Mouse (Mus musculus) forebrain, embryonic 16.5 days (tissue): ENCODE measurements at regions not wholly inside any gene's neighbourhood (a gene's known extent, or its start where the extent isn't known, plus 50 kb on each side); places are given as distances from the start of the nearest gene placed in this dataset.

Experiments used
- ATAC-seq: fragments of 200-750 bp; cut with Nextera tagmentation; 2 replicates; pipeline ENCODE4 v1.8.0; 2017; ENCODE audit warnings: mild to moderate bottlenecking, moderate library complexity
- H3K27ac ChIP-seq: fragments of 300-500 bp; sonication (generic); 2 replicates; pipeline ENCODE4 v1.5.1; 2014; ENCODE audit warnings: low read length, control low read depth
- H3K27me3 ChIP-seq: fragments of 300-500 bp; sonication (generic); replicated peaks from 2 replicates; pipeline ENCODE4 v1.6.1; 2014; ENCODE audit warnings: low read length; ENCODE audit not compliant: control insufficient read depth, insufficient read depth
- H3K36me3 ChIP-seq: fragments of 300-500 bp; sonication (generic); 2 replicates; pipeline ENCODE4 v1.6.1; 2014; ENCODE audit not compliant: control insufficient read depth, insufficient read depth
- H3K4me1 ChIP-seq: fragments of 300-500 bp; sonication (generic); replicated peaks from 2 replicates; pipeline ENCODE4 v1.6.1; 2014; ENCODE audit warnings: low read length; ENCODE audit not compliant: control insufficient read depth, insufficient read depth
- H3K4me2 ChIP-seq: fragments of 300-500 bp; sonication (generic); 2 replicates; pipeline ENCODE4 v1.6.1; 2014; ENCODE audit warnings: mild to moderate bottlenecking, low read length, control low read depth
- H3K4me3 ChIP-seq: fragments of 300-500 bp; sonication (generic); replicated peaks from 2 replicates; pipeline ENCODE4 v1.5.1; 2014; ENCODE audit warnings: mild to moderate bottlenecking, low read length, control low read depth
- H3K9ac ChIP-seq: fragments of 300-500 bp; sonication (generic); replicated peaks from 2 replicates; pipeline ENCODE4 v1.6.1; 2014; ENCODE audit warnings: low read depth, low read length, control low read depth
- H3K9me3 ChIP-seq: fragments of 300-500 bp; sonication (generic); 2 replicates; pipeline ENCODE4 v1.6.1; 2016; ENCODE audit warnings: low read length; ENCODE audit not compliant: control insufficient read depth
- WGBS: fragments of 180-500 bp; shearing (Covaris S2); extraction: QIAGEN DNeasy Blood & Tissue Kit; methylation state at CpG from one replicate; pipeline ENCODE4 v1.1.7; 2014; 5-methylcytosine and 5-hydroxymethylcytosine counted together

DNA sequence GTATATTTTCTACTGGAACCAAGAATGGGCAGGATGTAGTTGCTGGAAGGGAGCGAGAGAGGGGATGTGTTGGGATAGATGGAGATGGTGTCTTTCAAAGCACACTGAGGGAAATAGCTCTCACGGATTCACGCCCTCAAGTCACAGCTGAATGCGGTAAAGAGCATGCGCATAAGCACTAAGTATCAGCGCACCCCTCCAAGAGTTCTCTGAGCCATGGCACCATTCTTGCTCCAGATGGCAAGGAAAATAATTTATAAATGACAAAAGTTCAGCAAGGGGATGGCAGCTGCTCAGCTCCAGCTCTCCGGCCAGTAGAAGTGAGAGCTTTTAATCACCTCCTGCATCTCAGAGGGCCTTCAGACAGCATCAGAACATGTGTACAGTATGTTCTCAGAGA lies 329.4 kb downstream of the Gm11361 start:
- ATAC-seq: peak; percentile 70
- 53% methylated on average over 7 of the region's 7 CpGs for WGBS
- H3K27ac ChIP-seq: peak overlapping the region; percentile 67

DNA sequence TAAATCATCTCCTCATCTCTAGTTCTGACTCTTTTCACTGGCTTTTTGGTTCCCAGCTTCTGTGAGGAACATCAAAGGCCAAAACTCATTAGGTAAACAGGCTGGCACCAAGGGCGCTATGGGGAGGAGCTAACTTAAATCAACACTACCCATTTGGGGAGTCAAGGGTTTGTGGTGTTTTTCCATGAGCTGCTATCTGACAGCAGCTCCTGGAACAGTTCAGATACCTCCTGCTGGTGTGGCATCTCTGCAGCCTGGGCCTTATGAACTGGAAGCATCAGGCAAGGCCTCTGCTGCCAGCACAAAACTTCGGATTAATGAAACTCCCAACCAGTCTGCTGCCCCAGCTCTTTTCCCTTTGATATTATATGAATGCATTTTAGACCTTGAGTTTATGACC lies 328.8 kb downstream of the Gm11361 start:
- 80% methylated on average over 2 of the region's 2 CpGs for WGBS
- Histone ChIP-seq H3K4me1 (no peaks in the 10 kb centered on the region), H3K4me3 (no peak overlapping the region), H3K27me3 (no peaks in the 10 kb centered on the region), H3K27ac (peak overlapping the region; percentile 67), H3K9me3 (no peaks in the 10 kb centered on the region), H3K9ac (no peak overlapping the region), H3K36me3 (no peaks in the 10 kb centered on the region), H3K4me2 (no peak overlapping the region)
- ATAC-seq: no peak

More for the DNA sequence above, 329.4 kb downstream of the Gm11361 start:
- Histone ChIP-seq H3K36me3 (no peaks in the 10 kb centered on the region), H3K4me3 (no peak overlapping the region), H3K4me1 (no peaks in the 10 kb centered on the region), H3K27me3 (no peaks in the 10 kb centered on the region), H3K4me2 (no peak overlapping the region), H3K9ac (no peak overlapping the region), H3K9me3 (no peaks in the 10 kb centered on the region)

DNA sequence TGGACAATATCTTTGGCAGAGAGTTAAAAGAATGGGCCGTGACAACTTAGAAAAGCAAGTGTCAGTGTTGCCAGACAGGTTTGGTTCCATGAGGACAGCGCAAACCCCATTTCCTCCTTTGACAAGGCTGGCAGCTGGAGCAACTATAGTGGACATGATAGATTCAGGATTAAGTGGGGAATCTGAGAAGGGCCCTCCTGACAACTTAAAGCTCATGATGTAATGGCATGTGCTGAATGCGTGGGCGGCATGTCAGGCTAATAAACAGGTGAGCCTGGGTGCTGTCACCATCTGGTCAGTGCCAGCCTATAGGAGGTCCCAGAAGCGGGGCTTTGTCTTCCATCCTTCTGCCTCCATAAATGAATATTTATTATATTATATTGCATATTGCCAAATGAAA lies 326.3 kb downstream of the Gm11361 start:
- no peak overlapping the region for H3K9ac ChIP-seq
- no peaks in the 10 kb centered on the region for H3K4me1 ChIP-seq
- H3K36me3 ChIP-seq: no peaks in the 10 kb centered on the region
- H3K27ac ChIP-seq: no peak overlapping the region
- H3K4me3 ChIP-seq: no peak overlapping the region
- H3K9me3 ChIP-seq: no peaks in the 10 kb centered on the region
- no peak for ATAC-seq
- H3K4me2 ChIP-seq: no peak overlapping the region
- no peaks in the 10 kb centered on the region for H3K27me3 ChIP-seq
- 75% methylated on average over 5 of the region's 5 CpGs for WGBS

DNA sequence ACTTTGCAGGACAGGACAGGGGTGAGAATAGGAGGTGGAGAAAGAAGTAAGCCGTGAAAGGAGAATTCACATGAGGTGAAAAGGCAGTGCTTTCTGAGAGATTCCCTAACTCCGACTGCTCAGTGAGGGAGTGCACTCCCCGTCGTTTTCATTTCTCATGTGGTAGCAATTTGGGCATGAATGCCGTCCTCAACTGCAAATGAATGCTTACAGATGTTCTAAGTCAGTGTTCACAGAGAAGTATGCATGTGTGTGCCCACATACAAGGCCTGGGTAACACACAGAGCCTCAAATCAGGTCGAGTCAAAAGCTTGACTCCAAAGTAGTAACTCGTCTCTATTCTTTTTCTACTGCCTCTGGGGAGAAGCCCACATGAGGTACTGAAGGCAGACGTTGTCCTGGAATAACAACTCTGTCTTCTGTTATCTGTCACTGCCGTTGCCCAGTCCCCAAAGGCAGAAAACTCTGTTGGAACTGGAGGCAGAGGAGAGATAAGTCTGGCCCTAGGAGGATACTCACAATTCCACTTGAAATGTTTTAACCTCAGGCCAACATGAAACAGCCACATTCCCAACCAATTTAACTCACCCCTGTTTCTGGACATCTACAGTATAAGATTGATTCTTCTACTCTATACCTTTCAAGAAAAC lies 318.0 kb downstream of the Gm11361 start:
- ATAC-seq: no peak
- 73% methylated on average over 9 of the region's 9 CpGs for WGBS
- Histone ChIP-seq H3K36me3 (no peaks in the 10 kb centered on the region), H3K27me3 (no peaks in the 10 kb centered on the region), H3K9ac (no peak overlapping the region), H3K4me2 (no peak overlapping the region), H3K4me3 (no peak overlapping the region), H3K4me1 (no peaks in the 10 kb centered on the region), H3K9me3 (no peaks in the 10 kb centered on the region), H3K27ac (no peak overlapping the region)

DNA sequence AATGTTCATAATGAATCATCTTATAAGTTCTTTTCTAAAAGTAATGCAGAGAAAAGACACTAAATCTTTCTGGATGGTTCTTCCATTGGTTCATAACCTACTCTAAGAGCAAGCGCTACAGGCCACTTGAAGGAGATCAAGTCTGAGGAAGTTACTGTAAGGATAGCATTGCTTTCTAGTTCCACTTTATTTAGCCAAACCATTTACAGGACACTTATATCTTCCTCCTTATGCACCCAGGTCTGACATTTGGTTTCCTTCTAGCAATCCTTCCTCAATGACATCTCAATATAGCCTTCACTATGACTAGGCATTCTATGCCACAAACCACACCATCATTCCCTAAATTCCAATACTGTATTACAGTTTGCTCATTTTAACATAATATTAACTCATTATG lies 316.0 kb downstream of the Gm11361 start:
- no peaks in the 10 kb centered on the region for H3K27me3 ChIP-seq
- no peaks in the 10 kb centered on the region for H3K36me3 ChIP-seq
- ATAC-seq: no peak
- WGBS: 97% methylated on average over 1 of the region's 1 CpGs
- H3K9ac ChIP-seq: no peak overlapping the region
- H3K4me3 ChIP-seq: no peak overlapping the region
- H3K9me3 ChIP-seq: no peaks in the 10 kb centered on the region
- H3K27ac ChIP-seq: no peak overlapping the region
- no peaks in the 10 kb centered on the region for H3K4me1 ChIP-seq
- no peak overlapping the region for H3K4me2 ChIP-seq

DNA sequence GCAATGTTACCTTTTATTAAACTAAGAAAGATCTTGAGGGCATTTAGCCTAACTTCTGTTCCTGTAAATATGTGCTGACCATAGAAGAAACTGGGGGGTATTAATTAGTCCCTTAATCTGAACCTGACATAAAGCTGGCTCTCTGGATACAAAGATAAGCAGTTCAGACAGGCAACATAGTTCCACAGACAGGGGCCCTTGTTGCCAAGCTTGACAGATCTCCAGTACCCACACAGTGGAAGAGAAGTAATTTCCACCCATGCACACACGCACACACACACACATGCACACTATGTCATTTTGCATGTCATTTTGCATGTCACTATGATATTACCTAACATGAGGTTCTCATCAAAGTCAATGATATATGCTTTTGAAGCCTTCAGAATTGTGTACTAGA lies 315.1 kb downstream of the Gm11361 start:
- Histone ChIP-seq H3K27me3 (no peaks in the 10 kb centered on the region), H3K9ac (no peak overlapping the region), H3K4me1 (no peaks in the 10 kb centered on the region), H3K27ac (no peak overlapping the region), H3K9me3 (no peaks in the 10 kb centered on the region), H3K4me3 (no peak overlapping the region), H3K4me2 (no peak overlapping the region), H3K36me3 (no peaks in the 10 kb centered on the region)
- no peak for ATAC-seq
- 100% methylated on average over 1 of the region's 1 CpGs for WGBS

DNA sequence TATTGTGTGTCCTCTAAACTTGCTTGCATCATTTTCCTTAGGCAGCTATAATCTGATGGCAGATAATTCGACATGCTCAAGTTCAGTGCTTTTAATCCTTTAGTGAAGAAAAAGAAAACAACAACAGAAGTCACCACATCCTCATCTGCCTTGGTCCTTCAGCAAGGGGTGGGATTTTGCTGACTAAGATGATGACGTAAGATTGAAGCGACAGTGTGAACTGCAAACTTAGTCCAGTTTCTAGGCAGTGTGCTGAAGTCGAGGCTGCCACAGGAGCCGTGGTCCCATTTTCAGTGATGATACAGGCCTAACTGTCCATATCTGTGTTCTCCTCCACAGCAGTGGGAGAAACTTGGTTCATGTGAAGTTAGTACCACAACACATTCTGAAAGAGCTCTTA lies 314.4 kb downstream of the Gm11361 start:
- Histone ChIP-seq H3K4me1 (no peaks in the 10 kb centered on the region), H3K36me3 (no peaks in the 10 kb centered on the region), H3K27me3 (no peaks in the 10 kb centered on the region), H3K27ac (no peak overlapping the region), H3K4me2 (no peak overlapping the region), H3K4me3 (no peak overlapping the region), H3K9me3 (no peaks in the 10 kb centered on the region), H3K9ac (no peak overlapping the region)
- ATAC-seq: no peak
- WGBS: 87% methylated on average over 5 of the region's 5 CpGs

DNA sequence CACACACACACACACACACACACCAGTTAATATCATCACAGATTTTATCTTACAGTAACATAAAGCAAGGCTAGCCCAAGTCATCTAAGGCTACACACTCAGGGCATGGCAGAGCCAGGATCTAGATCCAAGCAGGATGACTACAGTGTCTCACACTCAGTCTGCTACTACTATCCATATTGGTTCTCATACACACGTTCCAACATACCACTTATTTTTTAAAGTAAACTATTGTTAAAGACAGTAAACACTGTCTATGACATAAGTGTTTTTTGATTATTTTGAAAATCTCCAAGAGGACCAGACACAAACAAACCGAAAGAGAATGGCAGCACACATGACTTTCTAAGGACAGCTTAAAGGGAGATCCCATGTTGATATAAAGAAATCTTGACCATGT lies 306.3 kb downstream of the Gm11361 start:
- no peak for ATAC-seq
- Histone ChIP-seq H3K4me1 (no peaks in the 10 kb centered on the region), H3K9ac (no peak overlapping the region), H3K4me2 (no peak overlapping the region), H3K36me3 (peaks cover 2% of the 10 kb centered on the region; the same call in 1 of the 2 replicates), H3K27ac (no peak overlapping the region), H3K9me3 (peaks cover 2% of the 10 kb centered on the region; the same call in 1 of the 2 replicates), H3K27me3 (no peaks in the 10 kb centered on the region), H3K4me3 (no peak overlapping the region)
- 95% methylated on average over 2 of the region's 2 CpGs for WGBS

DNA sequence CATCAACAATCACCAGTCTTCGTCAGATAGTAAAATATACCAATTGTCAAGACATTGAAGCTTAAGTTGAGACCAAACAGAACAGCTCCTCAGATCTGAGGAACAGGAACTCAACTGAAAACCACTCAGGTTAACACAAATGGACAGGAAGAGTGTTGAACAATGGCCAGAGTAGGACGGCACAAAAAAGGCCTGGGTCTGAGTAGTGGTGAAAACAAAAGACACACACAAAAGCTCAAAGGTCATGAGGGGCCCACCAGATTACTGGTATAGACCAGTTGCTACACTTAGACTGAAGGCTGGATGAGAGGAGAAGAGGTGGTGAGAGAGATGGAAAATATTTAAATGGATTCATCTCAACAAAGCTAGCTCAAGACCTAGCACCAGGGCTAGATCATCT lies 302.8 kb downstream of the Gm11361 start:
- no peak overlapping the region for H3K4me3 ChIP-seq
- H3K27ac ChIP-seq: no peak overlapping the region
- no peak overlapping the region for H3K4me2 ChIP-seq
- H3K4me1 ChIP-seq: peaks cover 4% of the 10 kb centered on the region; the same call in 1 of the 2 replicates
- peaks cover 2% of the 10 kb centered on the region; the same call in 1 of the 2 replicates for H3K36me3 ChIP-seq
- no peak for ATAC-seq
- H3K9ac ChIP-seq: no peak overlapping the region
- no peaks in the 10 kb centered on the region for H3K27me3 ChIP-seq
- H3K9me3 ChIP-seq: peaks cover 2% of the 10 kb centered on the region; the same call in 1 of the 2 replicates
- WGBS: 64% methylated on average over 2 of the region's 2 CpGs
